Mouse (Mus musculus) liver, adult 2 months (tissue): ENCODE measurements around the gene Arglu1.

Source experiments
- CTCF ChIP-seq: fragments of 200-500 bp; IDR thresholded peaks from 2 replicates; pipeline ENCODE4 v1.5.1; 2011; ENCODE audit warnings: low read depth, low read length, control low read depth
- POLR2A ChIP-seq: fragments of 200-500 bp; IDR thresholded peaks from 2 replicates; pipeline ENCODE4 v1.6.1; 2011; ENCODE audit warnings: low read length, control low read depth; ENCODE audit not compliant: insufficient read depth; ENCODE audit errors: extremely low read depth

- TF ChIP-seq POLR2A: no peak
- no peak for TF ChIP-seq CTCF
Observed at GRCm38 (mm10) chr8:8659503-8660306, 30.6 kb downstream of the Arglu1 start.
